Mouse (Mus musculus) megakaryocyte, adult 5-6 weeks (primary cell): ENCODE measurements at regions not wholly inside any gene's neighbourhood (a gene's known extent, or its start where the extent isn't known, plus 50 kb on each side); places are given as distances from the start of the nearest gene placed in this dataset.

Source experiments
- ATAC-seq: 2 replicates; pipeline ENCODE4 v1.8.0; 2016; ENCODE audit warnings: mild to moderate bottlenecking, inconsistent platforms; ENCODE audit not compliant: poor library complexity, severe bottlenecking

- no peak for ATAC-seq
Measured at GRCm38 (mm10) chr4:82098986-82099969, 606.3 kb downstream of the Nfib start.

- ATAC-seq: no peak
Measured at GRCm38 (mm10) chr4:82092296-82093230, 613.0 kb downstream of the Nfib start.

- ATAC-seq: no peak
Measured at GRCm38 (mm10) chr4:82089657-82090056, 615.9 kb downstream of the Nfib start.

- ATAC-seq: no peak
Measured at GRCm38 (mm10) chr4:82083519-82083918, 622.0 kb downstream of the Nfib start.

- no peak for ATAC-seq
Measured at GRCm38 (mm10) chr4:82068050-82068449, 625.4 kb upstream of the Mpdz start.

GRCm38 (mm10) chr4:82065641-82066358 lies 623.2 kb upstream of the Mpdz start:
- ATAC-seq: no peak

- no peak for ATAC-seq
Measured at GRCm38 (mm10) chr4:82062726-82063125, 620.1 kb upstream of the Mpdz start.

GRCm38 (mm10) chr4:82056671-82057070 lies 614.1 kb upstream of the Mpdz start:
- ATAC-seq: no peak

GRCm38 (mm10) chr4:82048171-82048570 lies 605.6 kb upstream of the Mpdz start:
- ATAC-seq: no peak

GRCm38 (mm10) chr4:82037473-82037872 lies 594.9 kb upstream of the Mpdz start:
- no peak for ATAC-seq

GRCm38 (mm10) chr4:82035074-82035703 lies 592.6 kb upstream of the Mpdz start:
- ATAC-seq: no peak

GRCm38 (mm10) chr4:82029237-82029636 lies 586.6 kb upstream of the Mpdz start:
- ATAC-seq: no peak

GRCm38 (mm10) chr4:82027447-82027881 lies 584.8 kb upstream of the Mpdz start:
- ATAC-seq: no peak

- no peak for ATAC-seq
Measured at GRCm38 (mm10) chr4:82001406-82001732, 558.8 kb upstream of the Mpdz start.

GRCm38 (mm10) chr4:82000590-82001405 lies 558.2 kb upstream of the Mpdz start:
- ATAC-seq: no peak

GRCm38 (mm10) chr4:81999654-82000314 lies 557.2 kb upstream of the Mpdz start:
- ATAC-seq: no peak

GRCm38 (mm10) chr4:81999093-81999492 lies 556.5 kb upstream of the Mpdz start:
- no peak for ATAC-seq

GRCm38 (mm10) chr4:81996445-81996844 lies 553.8 kb upstream of the Mpdz start:
- no peak for ATAC-seq

- ATAC-seq: no peak
Measured at GRCm38 (mm10) chr4:81995243-81995642, 552.6 kb upstream of the Mpdz start.
